Mouse (Mus musculus) ES-E14 (cell line): ENCODE data around the gene Sox21.

Source experiments
- CHD2 ChIP-seq: IDR thresholded peaks from 2 replicates; pipeline ENCODE4 v1.6.1; 2014; ENCODE audit warnings: mild to moderate bottlenecking, low read depth, low read length, inconsistent platforms
- HCFC1 ChIP-seq: IDR thresholded peaks from 2 replicates; pipeline ENCODE4 v1.6.1; 2012; ENCODE audit warnings: low read length, inconsistent platforms, borderline replicate concordance; ENCODE audit not compliant: insufficient read depth

GRCm38 (mm10) chr14:118277704-118278498 is 41.1 kb upstream of the Sox21 start:
- no peak for TF ChIP-seq HCFC1
- no peak for TF ChIP-seq CHD2
